8 mouse cellular contexts compared by ENCODE assay signal in genomic region chr8:120383204-120383560, GRCm38 (mm10).
DNase-seq lines count a peak whose midpoint lies in the region; ATAC-seq and TF ChIP-seq lines count a peak whose summit lies in the region.

No protein-coding gene starts in this region.

- peaks cover 7% of the 10 kb centered on the region; the same call in 1 of the 2 replicates for H3K27me3 ChIP-seq in kidney, embryonic 16.5 days (ENCODE audit: insufficient read depth, low read length)
- no peaks in the 10 kb centered on the region for H3K27me3 ChIP-seq in embryonic facial prominence, embryonic 14.5 days (replicated peaks; ENCODE audit: control insufficient read depth, insufficient read depth, low read length)
- H3K27me3 ChIP-seq in hindbrain, embryonic 12.5 days = no peaks in the 10 kb centered on the region
- no peaks in the 10 kb centered on the region for H3K27me3 ChIP-seq in midbrain, postnatal 0 days (ENCODE audit: insufficient read depth, low read length)

- peaks cover 55% of the 10 kb centered on the region for H3K4me1 ChIP-seq in kidney, embryonic 16.5 days (ENCODE audit: insufficient read depth, low read length)
- H3K4me1 ChIP-seq in embryonic facial prominence, embryonic 14.5 days (ENCODE audit: control insufficient read depth, insufficient read depth, low read length) = peaks cover 35% of the 10 kb centered on the region
- peaks cover 70% of the 10 kb centered on the region for H3K4me1 ChIP-seq in hindbrain, embryonic 12.5 days
- H3K4me1 ChIP-seq in midbrain, postnatal 0 days (ENCODE audit: insufficient read depth, low read length) = peaks cover 9% of the 10 kb centered on the region; the same call in 1 of the 2 replicates

- no peak overlapping the region for H3K4me2 ChIP-seq in kidney, embryonic 16.5 days (replicated peaks; ENCODE audit: low read depth, low read length)
- H3K4me2 ChIP-seq in embryonic facial prominence, embryonic 14.5 days (ENCODE audit: low read depth, low read length) = no peak overlapping the region
- H3K4me2 ChIP-seq in hindbrain, embryonic 12.5 days (replicated peaks) = no peak overlapping the region
- H3K4me2 ChIP-seq in midbrain, postnatal 0 days (ENCODE audit: low read depth, low read length, poor library complexity, severe bottlenecking) = no peak overlapping the region

- no peaks in the 10 kb centered on the region for H3K9me3 ChIP-seq in kidney, embryonic 16.5 days (ENCODE audit: low read length)
- H3K9me3 ChIP-seq in embryonic facial prominence, embryonic 14.5 days (ENCODE audit: control insufficient read depth, low read length) = no peaks in the 10 kb centered on the region
- H3K9me3 ChIP-seq in hindbrain, embryonic 12.5 days (replicated peaks) = 0 out of 2 replicates have a peak, but pooled peaks cover 6% of the 10 kb centered on the region
- no peaks in the 10 kb centered on the region for H3K9me3 ChIP-seq in midbrain, postnatal 0 days (ENCODE audit: low read length)

- ATAC-seq in kidney, embryonic 16.5 days (ENCODE audit: low FRiP score, low TSS enrichment) = no peak
- ATAC-seq in embryonic facial prominence, embryonic 14.5 days (ENCODE audit: low read depth) = no peak
- no peak for ATAC-seq in hindbrain, embryonic 12.5 days (ENCODE audit: low FRiP score)
- no peak for ATAC-seq in midbrain, postnatal 0 days (ENCODE audit: low FRiP score)

- 60% methylated on average over 6 of the region's 6 CpGs for WGBS in kidney, embryonic 16.5 days
- WGBS in embryonic facial prominence, embryonic 14.5 days = 69% methylated on average over 6 of the region's 6 CpGs
- 68% methylated on average over 6 of the region's 6 CpGs for WGBS in hindbrain, embryonic 12.5 days
- WGBS in midbrain, postnatal 0 days = 66% methylated on average over 6 of the region's 6 CpGs

- DNase-seq in kidney, postnatal 4 days = no peak
- no peak for DNase-seq in embryonic facial prominence, embryonic 14.5 days (ENCODE audit: low spot score)
- DNase-seq in midbrain, postnatal 0 days (ENCODE audit: low spot score) = no peak
- DNase-seq in layer of hippocampus, adult 9-11 months = no peak
- DNase-seq in adrenal gland, postnatal 10 days = no peak
- no peak for DNase-seq in kidney, adult 11 months

- no peaks in the 10 kb centered on the region for H3K36me3 ChIP-seq in kidney, embryonic 16.5 days (ENCODE audit: insufficient read depth, low read length)
- H3K36me3 ChIP-seq in embryonic facial prominence, embryonic 14.5 days (ENCODE audit: control insufficient read depth, insufficient read depth, low read length) = no peaks in the 10 kb centered on the region
- H3K36me3 ChIP-seq in hindbrain, embryonic 12.5 days = no peaks in the 10 kb centered on the region
- H3K36me3 ChIP-seq in midbrain, postnatal 0 days (ENCODE audit: insufficient read depth, low read length) = no peaks in the 10 kb centered on the region

- H3K27ac ChIP-seq in kidney, embryonic 16.5 days (ENCODE audit: low read length) = peak overlapping the region; percentile 35; the same call in 1 of the 2 replicates
- H3K27ac ChIP-seq in embryonic facial prominence, embryonic 14.5 days (replicated peaks; ENCODE audit: low read depth, low read length) = peak overlapping the region; percentile 62
- peak overlapping the region; percentile 78 for H3K27ac ChIP-seq in hindbrain, embryonic 12.5 days
- H3K27ac ChIP-seq in midbrain, postnatal 0 days (ENCODE audit: low read depth, low read length) = peak overlapping the region; percentile 38; the same call in 1 of the 2 replicates

- no peak overlapping the region for H3K4me3 ChIP-seq in kidney, embryonic 16.5 days (ENCODE audit: low read length)
- H3K4me3 ChIP-seq in embryonic facial prominence, embryonic 14.5 days (ENCODE audit: low read depth, low read length) = no peak overlapping the region
- no peak overlapping the region for H3K4me3 ChIP-seq in hindbrain, embryonic 12.5 days
- no peak overlapping the region for H3K4me3 ChIP-seq in midbrain, postnatal 0 days (ENCODE audit: low read depth, low read length)

- no peak for TF ChIP-seq CTCF in midbrain, postnatal 0 days (IDR thresholded peaks at IDR 0.05)

- H3K9ac ChIP-seq in kidney, embryonic 16.5 days (replicated peaks; ENCODE audit: low read length) = peak overlapping the region; percentile 24
- peak overlapping the region; percentile 28; the same call in 1 of the 2 replicates for H3K9ac ChIP-seq in embryonic facial prominence, embryonic 14.5 days (ENCODE audit: low read depth, low read length)
- no peak overlapping the region for H3K9ac ChIP-seq in hindbrain, embryonic 12.5 days
- no peak overlapping the region for H3K9ac ChIP-seq in midbrain, postnatal 0 days (replicated peaks; ENCODE audit: low read length, poor library complexity, severe bottlenecking)

Comparison
In these comparisons a context has a peak if more than half of its experiments do, and no peak if none do; other contexts are left out.
1. H3K9ac ChIP-seq: peak in kidney, embryonic 16.5 days (single experiment) and embryonic facial prominence, embryonic 14.5 days (single experiment); none in hindbrain, embryonic 12.5 days (single experiment) and midbrain, postnatal 0 days (single experiment).
2. Peak in every context shown above with its lines, with median percentiles within 50 percentile points of each other: H3K27ac ChIP-seq.